Mouse (Mus musculus): ENCODE data around the gene Gmpr. TPM values are rescaled to one million over a fixed set of nuclear protein-coding genes. Genes with fewer than 3 reads are reported as not detected.

Gene Gmpr
- 0.70 TPM for polyA plus RNA-seq (2014; fragmentation: Illumina TruSeq; extraction: RNeasy Lipid Tissue Mini Kit (QIAGEN cat#74804); ENCODE audit: low read depth, low replicate concordance)

GRCm38 (mm10) chr13:45507274-45508229 is at the start of gene Gmpr:
Gene Gmpr, plus strand, starts transcription at chr13:45507444.

Other genes with a start within 250 kb of the Gmpr start
- gene Mylip, start 117.7 kb upstream of the Gmpr start, polyA plus RNA-seq (2014; fragmentation: Illumina TruSeq; extraction: RNeasy Lipid Tissue Mini Kit (QIAGEN cat#74804); ENCODE audit: low read depth, low replicate concordance) = 1.5 TPM